Mouse (Mus musculus) stomach, postnatal 0 days (tissue): ENCODE results near the gene Fxyd7.

Experiments used
- CTCF ChIP-seq: IDR thresholded peaks from 2 replicates; pipeline ENCODE4 v1.5.1; 2016; ENCODE audit warnings: antibody characterized with exemption, low read depth, mild to moderate bottlenecking, moderate library complexity
- EP300 ChIP-seq: optimal IDR thresholded peaks from 2 replicates; pipeline ENCODE3; 2016; ENCODE audit warnings: antibody characterized with exemption

DNA sequence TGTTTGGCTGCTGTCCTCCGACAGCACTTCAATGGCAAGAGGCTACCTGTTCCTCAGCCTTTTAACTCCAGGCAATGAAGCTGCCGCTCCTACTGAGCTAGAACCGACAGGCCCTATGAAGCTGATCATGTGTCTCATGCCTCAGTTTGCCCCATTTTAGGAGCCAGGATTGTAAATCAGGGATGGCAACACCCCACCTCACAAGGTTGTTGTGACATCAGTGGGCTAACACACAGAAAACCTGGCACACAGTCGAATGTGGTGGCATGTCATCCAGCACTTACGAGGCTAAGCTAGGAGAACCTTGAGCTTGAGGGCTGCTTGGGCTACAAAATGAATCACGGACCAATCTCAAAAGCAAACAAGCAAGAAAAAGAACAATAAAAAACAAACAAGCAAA is 6.9 kb upstream of the Fxyd7 start:
- TF ChIP-seq CTCF (no peak), EP300 (no peak)
